Mouse (Mus musculus) embryonic facial prominence, embryonic 11.5 days (tissue): ENCODE data around the gene Macc1. TPM values are rescaled to one million over a fixed set of nuclear protein-coding genes. Genes with fewer than 3 reads are reported as not detected.

Experiments
- ATAC-seq: fragments of 200-750 bp; cut with Nextera tagmentation; replicated peaks from 2 replicates; pipeline ENCODE4 v1.8.0; 2017; ENCODE audit warnings: low read depth; ENCODE audit not compliant: insufficient number of reproducible peaks, low FRiP score, low TSS enrichment
- DNase-seq: peaks from one replicate; pipeline ENCODE4 v3.0.0-alpha.2; 2015; ENCODE audit warnings: low spot score
- H3K27ac ChIP-seq: fragments of 300-500 bp; sonication (generic); replicated peaks from 2 replicates; pipeline ENCODE4 v1.5.1; 2014; ENCODE audit warnings: mild to moderate bottlenecking, low read depth, low read length, control low read depth
- H3K27me3 ChIP-seq: fragments of 300-500 bp; sonication (generic); 2 replicates; pipeline ENCODE4 v1.6.1; 2014; ENCODE audit warnings: mild to moderate bottlenecking, low read length, moderate library complexity, mixed read lengths; ENCODE audit not compliant: control insufficient read depth, insufficient read depth
- H3K36me3 ChIP-seq: fragments of 300-500 bp; sonication (generic); replicated peaks from 2 replicates; pipeline ENCODE4 v1.6.1; 2014; ENCODE audit warnings: low read depth, mild to moderate bottlenecking, low read length, moderate library complexity, mixed read lengths; ENCODE audit not compliant: control insufficient read depth, insufficient read depth
- H3K4me1 ChIP-seq: fragments of 300-500 bp; sonication (generic); 2 replicates; pipeline ENCODE4 v1.6.1; 2014; ENCODE audit warnings: low read length, mixed read lengths; ENCODE audit not compliant: control insufficient read depth, insufficient read depth
- H3K4me2 ChIP-seq: fragments of 300-500 bp; sonication (generic); 2 replicates; pipeline ENCODE4 v1.6.1; 2014; ENCODE audit warnings: low read depth, mild to moderate bottlenecking, control low read depth, low read length, moderate library complexity
- H3K4me3 ChIP-seq: fragments of 300-500 bp; sonication (generic); 2 replicates; pipeline ENCODE4 v1.5.1; 2014; ENCODE audit warnings: low read depth, low read length, control low read depth
- H3K9ac ChIP-seq: fragments of 300-500 bp; sonication (generic); replicated peaks from 2 replicates; pipeline ENCODE4 v1.6.1; 2014; ENCODE audit warnings: mild to moderate bottlenecking, control low read depth, low read length
- H3K9me3 ChIP-seq: fragments of 300-500 bp; sonication (generic); replicated peaks from 2 replicates; pipeline ENCODE4 v1.6.1; 2016; ENCODE audit warnings: mild to moderate bottlenecking, low read length, inconsistent platforms, mixed read lengths; ENCODE audit not compliant: control insufficient read depth
- WGBS: fragments of 180-500 bp; shearing (Covaris S2); extraction: QIAGEN DNeasy Blood & Tissue Kit; methylation state at CpG from one replicate; pipeline ENCODE4 v1.1.7; 2014; 5-methylcytosine and 5-hydroxymethylcytosine counted together
- polyA plus RNA-seq: library from polyadenylated mRNA; unstranded; fragments of >200 nt; fragmentation: Nextera tagmentation; extraction: Ambion mirVana; gene quantifications from 2 replicates; pipeline ENCODE4 v1.2.1, GENCODE M21; 2014

Gene Macc1
- 0.81 and 1.1 TPM in 2 replicates for polyA plus RNA-seq

GRCm38 (mm10) chr12:119313970-119314369 is at the start of gene Macc1:
Gene Macc1 (plus strand): TSS chr12:119314270.
- Histone ChIP-seq H3K36me3 (no peaks in the 10 kb centered on the region), H3K9me3 (no peaks in the 10 kb centered on the region), H3K9ac (no peak within 1 kb of the TSS), H3K4me2 (no peak within 1 kb of the TSS), H3K27ac (no peak within 1 kb of the TSS), H3K27me3 (no peaks in the 10 kb centered on the region), H3K4me1 (no peaks in the 10 kb centered on the region), H3K4me3 (no peak within 1 kb of the TSS)
- ATAC-seq (no peak), DNase-seq (no peak)

- H3K4me2 ChIP-seq = no peak overlapping the region
- H3K36me3 ChIP-seq = no peaks in the 10 kb centered on the region
- H3K4me3 ChIP-seq = no peak overlapping the region
- no peak for DNase-seq
- 95% methylated on average over 3 of the region's 3 CpGs for WGBS
- no peak for ATAC-seq
- no peak overlapping the region for H3K27ac ChIP-seq
- no peaks in the 10 kb centered on the region for H3K27me3 ChIP-seq
- H3K9me3 ChIP-seq = no peaks in the 10 kb centered on the region
- H3K4me1 ChIP-seq = no peaks in the 10 kb centered on the region
- no peak overlapping the region for H3K9ac ChIP-seq
Measured at GRCm38 (mm10) chr12:119264506-119264905, 49.6 kb upstream of the Macc1 start.

- WGBS = 63% methylated on average over 1 of the region's 1 CpGs
- Histone ChIP-seq H3K9ac (no peak overlapping the region), H3K9me3 (no peaks in the 10 kb centered on the region), H3K36me3 (no peaks in the 10 kb centered on the region), H3K4me1 (no peaks in the 10 kb centered on the region; the same call in 1 of the 2 replicates), H3K4me3 (no peak overlapping the region), H3K27me3 (no peaks in the 10 kb centered on the region), H3K27ac (no peak overlapping the region), H3K4me2 (no peak overlapping the region)
- DNase-seq = no peak
- no peak for ATAC-seq
Measured at GRCm38 (mm10) chr12:119268723-119269122, 45.3 kb upstream of the Macc1 start.

- H3K27me3 ChIP-seq = no peaks in the 10 kb centered on the region
- H3K9ac ChIP-seq = no peak overlapping the region
- H3K4me1 ChIP-seq = no peaks in the 10 kb centered on the region; the same call in 1 of the 2 replicates
- no peak overlapping the region for H3K4me2 ChIP-seq
- no peak for ATAC-seq
- no peak overlapping the region for H3K4me3 ChIP-seq
- WGBS = 80% methylated on average over 2 of the region's 2 CpGs
- no peak overlapping the region for H3K27ac ChIP-seq
- no peaks in the 10 kb centered on the region for H3K9me3 ChIP-seq
- DNase-seq = no peak
- no peaks in the 10 kb centered on the region for H3K36me3 ChIP-seq
Measured at GRCm38 (mm10) chr12:119270036-119270435, 44.0 kb upstream of the Macc1 start.

GRCm38 (mm10) chr12:119271964-119272363 is 42.1 kb upstream of the Macc1 start:
- ATAC-seq (no peak), DNase-seq (no peak)
- Histone ChIP-seq H3K36me3 (no peaks in the 10 kb centered on the region), H3K4me1 (no peaks in the 10 kb centered on the region; the same call in 1 of the 2 replicates), H3K27me3 (no peaks in the 10 kb centered on the region), H3K9me3 (no peaks in the 10 kb centered on the region), H3K27ac (no peak overlapping the region), H3K9ac (no peak overlapping the region), H3K4me2 (no peak overlapping the region), H3K4me3 (no peak overlapping the region)
- WGBS = 74% methylated on average over 1 of the region's 1 CpGs

- 28% methylated on average over 1 of the region's 1 CpGs for WGBS
- Histone ChIP-seq H3K4me2 (no peak overlapping the region), H3K4me1 (no peaks in the 10 kb centered on the region; the same call in 1 of the 2 replicates), H3K9ac (no peak overlapping the region), H3K4me3 (no peak overlapping the region), H3K36me3 (no peaks in the 10 kb centered on the region), H3K27me3 (no peaks in the 10 kb centered on the region), H3K27ac (no peak overlapping the region), H3K9me3 (no peaks in the 10 kb centered on the region)
- ATAC-seq (no peak), DNase-seq (peak; percentile 3)
Measured at GRCm38 (mm10) chr12:119273605-119274004, 40.5 kb upstream of the Macc1 start.

- ATAC-seq = no peak
- no peaks in the 10 kb centered on the region for H3K36me3 ChIP-seq
- H3K4me1 ChIP-seq = no peaks in the 10 kb centered on the region; the same call in 1 of the 2 replicates
- H3K9ac ChIP-seq = no peak overlapping the region
- H3K4me2 ChIP-seq = no peak overlapping the region
- no peak for DNase-seq
- WGBS = 73% methylated on average over 1 of the region's 1 CpGs
- no peaks in the 10 kb centered on the region for H3K9me3 ChIP-seq
- no peak overlapping the region for H3K4me3 ChIP-seq
- H3K27ac ChIP-seq = no peak overlapping the region
- H3K27me3 ChIP-seq = no peaks in the 10 kb centered on the region
Measured at GRCm38 (mm10) chr12:119276282-119276681, 37.8 kb upstream of the Macc1 start.

- DNase-seq (no peak), ATAC-seq (no peak)
- no peak overlapping the region for H3K4me3 ChIP-seq
- H3K9me3 ChIP-seq = no peaks in the 10 kb centered on the region
- no peaks in the 10 kb centered on the region for H3K4me1 ChIP-seq
- H3K9ac ChIP-seq = no peak overlapping the region
- H3K27ac ChIP-seq = no peak overlapping the region
- H3K4me2 ChIP-seq = no peak overlapping the region
- H3K36me3 ChIP-seq = no peaks in the 10 kb centered on the region
- WGBS = 94% methylated on average over 5 of the region's 6 CpGs
- no peaks in the 10 kb centered on the region for H3K27me3 ChIP-seq
Measured at GRCm38 (mm10) chr12:119291618-119292017, 22.5 kb upstream of the Macc1 start.
